Mouse (Mus musculus) neural tube, embryonic 11.5 days (tissue): ENCODE measurements around the gene Pde4c. TPM values are rescaled to one million over a fixed set of nuclear protein-coding genes. Genes with fewer than 3 reads are reported as not detected.

ENCODE experiments used
- ATAC-seq: fragments of 200-750 bp; cut with Nextera tagmentation; 2 replicates; pipeline ENCODE4 v1.8.0; 2017; ENCODE audit warnings: moderate number of reproducible peaks, mild to moderate bottlenecking, moderate TSS enrichment, moderate library complexity; ENCODE audit not compliant: insufficient read depth, low FRiP score, low TSS enrichment
- DNase-seq: peaks from one replicate; pipeline ENCODE4 v3.0.0-alpha.2; 2015; ENCODE audit warnings: low spot score
- H3K27ac ChIP-seq: fragments of 300-500 bp; sonication (generic); 2 replicates; pipeline ENCODE4 v1.5.1; 2014; ENCODE audit warnings: low read depth, mild to moderate bottlenecking, low read length
- H3K27me3 ChIP-seq: fragments of 300-500 bp; sonication (generic); 2 replicates; pipeline ENCODE4 v1.6.1; 2014; ENCODE audit warnings: mild to moderate bottlenecking, low read length, mixed read lengths; ENCODE audit not compliant: control insufficient read depth, insufficient read depth
- H3K36me3 ChIP-seq: fragments of 300-500 bp; sonication (generic); 2 replicates; pipeline ENCODE4 v1.6.1; 2014; ENCODE audit warnings: mild to moderate bottlenecking, low read length, moderate library complexity, mixed read lengths; ENCODE audit not compliant: control insufficient read depth, insufficient read depth
- H3K4me1 ChIP-seq: fragments of 300-500 bp; sonication (generic); 2 replicates; pipeline ENCODE4 v1.6.1; 2014; ENCODE audit warnings: low read length, mixed read lengths; ENCODE audit not compliant: control insufficient read depth, insufficient read depth
- H3K4me2 ChIP-seq: fragments of 300-500 bp; sonication (generic); 2 replicates; pipeline ENCODE4 v1.6.1; 2014; ENCODE audit warnings: low read depth, mild to moderate bottlenecking, moderate library complexity
- H3K4me3 ChIP-seq: fragments of 300-500 bp; sonication (generic); 2 replicates; pipeline ENCODE4 v1.5.1; 2014; ENCODE audit warnings: low read depth, low read length
- H3K9ac ChIP-seq: fragments of 300-500 bp; sonication (generic); 2 replicates; pipeline ENCODE4 v1.6.1; 2014; ENCODE audit warnings: mild to moderate bottlenecking, low read length
- H3K9me3 ChIP-seq: fragments of 300-500 bp; sonication (generic); 2 replicates; pipeline ENCODE4 v1.6.1; 2016; ENCODE audit warnings: low read length; ENCODE audit not compliant: control insufficient read depth
- WGBS: fragments of 180-500 bp; shearing (Covaris S2); extraction: QIAGEN DNeasy Blood & Tissue Kit; methylation state at CpG from one replicate; pipeline ENCODE4 v1.1.7; 2014; 5-methylcytosine and 5-hydroxymethylcytosine counted together
- polyA plus RNA-seq: library from polyadenylated mRNA; unstranded; fragments of >200 nt; fragmentation: Nextera tagmentation; extraction: Ambion mirVana; gene quantifications from 2 replicates; pipeline ENCODE4 v1.2.1, GENCODE M21; 2014

Pde4c gene
- polyA plus RNA-seq, 1 experiment from 2014 or later = 0.42 TPM

GRCm38 (mm10) chr8:70700555-70700922, 23.0 kb upstream of the Pde4c start:
- DNase-seq (peak; percentile 95), ATAC-seq (no peak)
- H3K4me1 ChIP-seq = peaks cover 31% of the 10 kb centered on the region
- no peaks in the 10 kb centered on the region for H3K27me3 ChIP-seq
- peak overlapping the region; percentile 83 for H3K9ac ChIP-seq
- no peaks in the 10 kb centered on the region for H3K36me3 ChIP-seq
- WGBS = under 1% methylated on average over 20 of the region's 20 CpGs
- peak overlapping the region; percentile 98 for H3K27ac ChIP-seq
- peak overlapping the region; percentile 49 for H3K4me2 ChIP-seq
- no peaks in the 10 kb centered on the region for H3K9me3 ChIP-seq
- peak overlapping the region; percentile 83 for H3K4me3 ChIP-seq

GRCm38 (mm10) chr8:70701048-70701981, 22.2 kb upstream of the Pde4c start:
- no peaks in the 10 kb centered on the region for H3K36me3 ChIP-seq
- ATAC-seq = no peak
- H3K4me2 ChIP-seq = peak overlapping the region; percentile 49
- 57% methylated on average over 10 of the region's 10 CpGs for WGBS
- peaks cover 24% of the 10 kb centered on the region for H3K4me1 ChIP-seq
- no peaks in the 10 kb centered on the region for H3K9me3 ChIP-seq
- peak overlapping the region; percentile 83 for H3K9ac ChIP-seq
- peak overlapping the region; percentile 83 for H3K4me3 ChIP-seq
- DNase-seq = no peak
- H3K27ac ChIP-seq = peak overlapping the region; percentile 98; the same call in 1 of the 2 replicates
- H3K27me3 ChIP-seq = no peaks in the 10 kb centered on the region

DNA sequence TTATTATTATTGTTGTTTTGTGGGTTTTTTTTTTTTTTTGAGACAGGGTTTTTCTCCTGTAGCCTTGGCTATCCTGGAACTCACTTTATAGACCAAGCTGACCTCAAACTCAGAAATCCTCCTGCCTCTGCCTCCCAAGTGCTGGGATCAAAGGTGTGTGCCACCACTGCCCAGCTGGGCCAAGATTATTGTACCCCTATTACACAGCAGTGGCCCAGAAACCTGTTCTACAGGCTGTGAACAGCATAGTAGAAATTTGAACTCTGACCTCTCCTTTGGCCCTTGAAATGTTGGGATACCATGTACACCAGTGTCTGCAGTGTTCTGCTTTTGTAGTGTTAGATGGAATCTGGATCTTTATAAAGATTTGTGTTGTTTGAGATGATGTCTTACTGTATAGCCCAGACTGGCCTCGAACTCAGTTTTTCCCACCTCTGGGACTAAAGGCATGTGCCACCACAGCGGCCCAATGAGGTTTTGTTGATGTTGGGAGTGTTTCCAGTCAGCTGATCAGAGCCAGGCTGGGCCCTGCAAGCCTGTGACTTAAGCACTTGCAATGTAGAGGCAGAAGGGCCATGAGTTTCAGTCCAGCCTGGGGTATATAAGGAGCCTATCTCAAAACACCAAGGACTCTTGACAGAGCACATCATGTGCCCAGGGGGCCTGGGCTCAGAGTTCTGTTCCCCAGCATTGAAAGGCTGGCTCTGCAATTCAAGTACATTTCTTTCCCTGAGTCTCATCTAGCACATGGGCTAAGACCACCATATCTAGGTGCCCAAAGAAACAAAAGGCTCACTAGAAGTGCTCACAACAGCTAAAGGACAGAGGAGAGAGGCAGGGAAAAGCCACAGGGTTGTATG, 21.3 kb upstream of the Pde4c start:
- 83% methylated on average over 2 of the region's 2 CpGs for WGBS
- no peaks in the 10 kb centered on the region for H3K9me3 ChIP-seq
- H3K27ac ChIP-seq = no peak overlapping the region
- peak overlapping the region; percentile 49 for H3K4me2 ChIP-seq
- peaks cover 15% of the 10 kb centered on the region for H3K4me1 ChIP-seq
- no peak for ATAC-seq
- no peak overlapping the region for H3K9ac ChIP-seq
- H3K27me3 ChIP-seq = no peaks in the 10 kb centered on the region
- peak overlapping the region; percentile 10 for H3K4me3 ChIP-seq
- H3K36me3 ChIP-seq = no peaks in the 10 kb centered on the region
- no peak for DNase-seq

- no peak overlapping the region for H3K4me3 ChIP-seq
- no peak overlapping the region for H3K9ac ChIP-seq
- DNase-seq = no peak
- no peaks in the 10 kb centered on the region for H3K27me3 ChIP-seq
- no peaks in the 10 kb centered on the region for H3K36me3 ChIP-seq
- H3K4me1 ChIP-seq = peaks cover 13% of the 10 kb centered on the region
- no peaks in the 10 kb centered on the region for H3K9me3 ChIP-seq
- ATAC-seq = no peak
- peak overlapping the region; percentile 49; the same call in 1 of the 2 replicates for H3K4me2 ChIP-seq
- 94% methylated on average over 3 of the region's 3 CpGs for WGBS
- H3K27ac ChIP-seq = no peak overlapping the region
Observed at GRCm38 (mm10) chr8:70702842-70703182, 20.7 kb upstream of the Pde4c start.

DNA sequence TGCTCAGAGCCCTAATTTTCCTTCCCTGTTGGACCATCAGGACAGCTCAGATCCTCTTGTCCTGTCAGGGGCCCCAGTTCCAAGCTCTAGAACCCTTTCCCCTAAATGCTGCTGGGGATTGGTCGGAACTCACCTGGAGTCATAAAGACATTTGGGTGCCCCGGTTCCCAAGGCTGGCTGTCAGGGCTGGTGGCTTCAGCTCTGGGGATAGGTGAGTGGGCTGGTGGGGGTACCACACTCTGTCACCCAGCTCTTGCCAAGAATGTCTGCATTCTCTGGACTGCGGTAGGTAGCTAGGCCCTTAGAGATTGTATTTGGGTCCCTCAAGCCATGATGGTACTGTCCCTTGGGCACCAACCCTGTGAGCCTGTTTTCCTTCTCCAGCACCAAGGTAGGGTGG, 20.2 kb upstream of the Pde4c start, which contains the start of gene Iqcn:
Iqcn (plus strand) TSS at position 171 of the 400 bp plus-strand sequence.
- H3K9ac ChIP-seq = no peak within 1 kb of the TSS
- peak within 1 kb of the TSS; percentile 49 for H3K4me2 ChIP-seq
- H3K27ac ChIP-seq = no peak within 1 kb of the TSS
- ATAC-seq (no peak), DNase-seq (no peak)
- no peaks in the 10 kb centered on the region for H3K36me3 ChIP-seq
- 88% methylated on average over 3 of the region's 3 CpGs for WGBS
- H3K9me3 ChIP-seq = no peaks in the 10 kb centered on the region
- H3K4me1 ChIP-seq = peaks cover 9% of the 10 kb centered on the region
- H3K27me3 ChIP-seq = no peaks in the 10 kb centered on the region
- H3K4me3 ChIP-seq = peak within 1 kb of the TSS; percentile 10

GRCm38 (mm10) chr8:70708281-70708680, 15.2 kb upstream of the Pde4c start:
- no peaks in the 10 kb centered on the region for H3K4me1 ChIP-seq
- H3K36me3 ChIP-seq = no peaks in the 10 kb centered on the region
- H3K9me3 ChIP-seq = no peaks in the 10 kb centered on the region
- no peak overlapping the region for H3K4me3 ChIP-seq
- H3K9ac ChIP-seq = no peak overlapping the region
- H3K27me3 ChIP-seq = no peaks in the 10 kb centered on the region
- no peak overlapping the region for H3K27ac ChIP-seq
- no peak for DNase-seq
- ATAC-seq = no peak
- 88% methylated on average over 14 of the region's 14 CpGs for WGBS
- no peak overlapping the region for H3K4me2 ChIP-seq

- Histone ChIP-seq H3K27me3 (no peaks in the 10 kb centered on the region), H3K4me1 (no peaks in the 10 kb centered on the region), H3K9ac (no peak overlapping the region), H3K9me3 (no peaks in the 10 kb centered on the region), H3K36me3 (no peaks in the 10 kb centered on the region), H3K4me3 (no peak overlapping the region), H3K4me2 (no peak overlapping the region), H3K27ac (no peak overlapping the region)
- ATAC-seq (no peak), DNase-seq (no peak)
- 92% methylated on average over 9 of the region's 9 CpGs for WGBS
Observed at GRCm38 (mm10) chr8:70709794-70710193, 13.7 kb upstream of the Pde4c start.

- 94% methylated on average over 1 of the region's 1 CpGs for WGBS
- DNase-seq = no peak
- no peak overlapping the region for H3K4me3 ChIP-seq
- no peaks in the 10 kb centered on the region for H3K36me3 ChIP-seq
- no peak overlapping the region for H3K4me2 ChIP-seq
- no peak for ATAC-seq
- H3K4me1 ChIP-seq = no peaks in the 10 kb centered on the region
- H3K27ac ChIP-seq = no peak overlapping the region
- H3K9me3 ChIP-seq = no peaks in the 10 kb centered on the region
- no peak overlapping the region for H3K9ac ChIP-seq
- H3K27me3 ChIP-seq = no peaks in the 10 kb centered on the region
Observed at GRCm38 (mm10) chr8:70710296-70710695, 13.2 kb upstream of the Pde4c start.
